Mouse (Mus musculus) embryonic facial prominence, embryonic 10.5 days (tissue): ENCODE measurements around the gene Il4ra. TPM values are rescaled to one million over a fixed set of nuclear protein-coding genes. Genes with fewer than 3 reads are reported as not detected.

ENCODE experiments used
- DNase-seq: peaks from one replicate; pipeline ENCODE4 v3.0.0-alpha.2; 2017; ENCODE audit warnings: low spot score
- H3K27ac ChIP-seq: fragments of 300-500 bp; sonication (generic); replicated peaks from 2 replicates; pipeline ENCODE4 v1.5.1; 2016; ENCODE audit warnings: mild to moderate bottlenecking
- H3K27me3 ChIP-seq: fragments of 300-500 bp; sonication (generic); replicated peaks from 2 replicates; pipeline ENCODE4 v1.6.1; 2016; ENCODE audit warnings: low read depth, mild to moderate bottlenecking; ENCODE audit not compliant: poor library complexity, severe bottlenecking
- H3K36me3 ChIP-seq: fragments of 300-500 bp; sonication (generic); replicated peaks from 2 replicates; pipeline ENCODE4 v1.6.1; 2016; ENCODE audit warnings: mild to moderate bottlenecking, moderate library complexity
- H3K4me1 ChIP-seq: fragments of 300-500 bp; sonication (generic); 2 replicates; pipeline ENCODE4 v1.6.1; 2016
- H3K4me3 ChIP-seq: fragments of 300-500 bp; sonication (generic); 2 replicates; pipeline ENCODE4 v1.5.1; 2016; ENCODE audit warnings: mild to moderate bottlenecking, moderate library complexity
- H3K9me3 ChIP-seq: fragments of 300-500 bp; sonication (generic); 2 replicates; pipeline ENCODE4 v1.6.1; 2016; ENCODE audit warnings: mild to moderate bottlenecking
- WGBS: fragments of 180-500 bp; shearing (Covaris S2); methylation state at CpG from one replicate; pipeline ENCODE4 v1.1.7; 2016; 5-methylcytosine and 5-hydroxymethylcytosine counted together
- polyA plus RNA-seq: library from polyadenylated mRNA; unstranded; fragments of >200 nt; fragmentation: Nextera tagmentation; extraction: Ambion mirVana; gene quantifications from 2 replicates; pipeline ENCODE4 v1.2.1, GENCODE M21; 2016

Il4ra gene
- polyA plus RNA-seq, 1 experiment from 2014 or later, result 3.7 TPM

- Histone ChIP-seq H3K27ac (no peak overlapping the region), H3K4me3 (no peak overlapping the region), H3K27me3 (no peaks in the 10 kb centered on the region), H3K9me3 (no peaks in the 10 kb centered on the region), H3K36me3 (no peaks in the 10 kb centered on the region), H3K4me1 (no peaks in the 10 kb centered on the region)
- DNase-seq, result no peak
- 88% methylated on average over 6 of the region's 6 CpGs for WGBS
These were observed 24.7 kb upstream of the Il4ra start for GRCm38 (mm10) chr7:125527186-125527585.

GRCm38 (mm10) chr7:125527901-125528580, 23.9 kb upstream of the Il4ra start:
- H3K4me1 ChIP-seq, result no peaks in the 10 kb centered on the region
- 91% methylated on average over 9 of the region's 9 CpGs for WGBS
- no peaks in the 10 kb centered on the region for H3K27me3 ChIP-seq
- no peaks in the 10 kb centered on the region for H3K36me3 ChIP-seq
- DNase-seq, result no peak
- H3K9me3 ChIP-seq, result no peaks in the 10 kb centered on the region
- H3K4me3 ChIP-seq, result no peak overlapping the region
- no peak overlapping the region for H3K27ac ChIP-seq

- no peaks in the 10 kb centered on the region for H3K36me3 ChIP-seq
- DNase-seq, result no peak
- no peaks in the 10 kb centered on the region for H3K27me3 ChIP-seq
- no peaks in the 10 kb centered on the region for H3K9me3 ChIP-seq
- no peak overlapping the region for H3K4me3 ChIP-seq
- no peak overlapping the region for H3K27ac ChIP-seq
- WGBS, result 90% methylated on average over 3 of the region's 3 CpGs
- peaks cover 8% of the 10 kb centered on the region for H3K4me1 ChIP-seq
These were observed 12.6 kb upstream of the Il4ra start for GRCm38 (mm10) chr7:125539351-125539750.

GRCm38 (mm10) chr7:125541026-125541425, 10.9 kb upstream of the Il4ra start:
- DNase-seq, result no peak
- 91% methylated on average over 1 of the region's 1 CpGs for WGBS
- no peak overlapping the region for H3K4me3 ChIP-seq
- no peaks in the 10 kb centered on the region for H3K27me3 ChIP-seq
- H3K4me1 ChIP-seq, result peaks cover 8% of the 10 kb centered on the region
- no peaks in the 10 kb centered on the region for H3K36me3 ChIP-seq
- H3K9me3 ChIP-seq, result no peaks in the 10 kb centered on the region
- H3K27ac ChIP-seq, result no peak overlapping the region

GRCm38 (mm10) chr7:125541821-125542220, 10.1 kb upstream of the Il4ra start:
- WGBS, result 81% methylated on average over 2 of the region's 2 CpGs
- no peaks in the 10 kb centered on the region for H3K27me3 ChIP-seq
- no peaks in the 10 kb centered on the region for H3K36me3 ChIP-seq
- H3K4me1 ChIP-seq, result peaks cover 8% of the 10 kb centered on the region
- no peak for DNase-seq
- H3K27ac ChIP-seq, result no peak overlapping the region
- no peaks in the 10 kb centered on the region for H3K9me3 ChIP-seq
- H3K4me3 ChIP-seq, result no peak overlapping the region

- H3K4me3 ChIP-seq, result no peak overlapping the region
- 65% methylated on average over 11 of the region's 11 CpGs for WGBS
These were observed 9.4 kb upstream of the Il4ra start for GRCm38 (mm10) chr7:125542335-125543050.

GRCm38 (mm10) chr7:125543497-125543896, 8.4 kb upstream of the Il4ra start:
- no peaks in the 10 kb centered on the region for H3K27me3 ChIP-seq
- peaks cover 8% of the 10 kb centered on the region for H3K4me1 ChIP-seq
- WGBS, result 81% methylated on average over 3 of the region's 3 CpGs
- no peaks in the 10 kb centered on the region for H3K9me3 ChIP-seq
- H3K4me3 ChIP-seq, result no peak overlapping the region
- no peak for DNase-seq
- no peak overlapping the region for H3K27ac ChIP-seq
- no peaks in the 10 kb centered on the region for H3K36me3 ChIP-seq

More at GRCm38 (mm10) chr7:125542335-125543050, 9.4 kb upstream of the Il4ra start:
- Histone ChIP-seq H3K36me3 (no peaks in the 10 kb centered on the region), H3K27ac (no peak overlapping the region), H3K27me3 (no peaks in the 10 kb centered on the region), H3K9me3 (no peaks in the 10 kb centered on the region), H3K4me1 (peaks cover 8% of the 10 kb centered on the region)
- no peak for DNase-seq

GRCm38 (mm10) chr7:125545331-125545730, 6.6 kb upstream of the Il4ra start:
- Histone ChIP-seq H3K9me3 (no peaks in the 10 kb centered on the region), H3K27me3 (peaks cover 7% of the 10 kb centered on the region), H3K36me3 (no peaks in the 10 kb centered on the region), H3K4me1 (peaks cover 12% of the 10 kb centered on the region), H3K4me3 (no peak overlapping the region), H3K27ac (no peak overlapping the region)
- no peak for DNase-seq
- WGBS, result 89% methylated on average over 7 of the region's 7 CpGs

GRCm38 (mm10) chr7:125546727-125547126, 5.2 kb upstream of the Il4ra start:
- H3K4me3 ChIP-seq, result no peak overlapping the region
- DNase-seq, result no peak
- no peak overlapping the region for H3K27ac ChIP-seq
- H3K4me1 ChIP-seq, result peaks cover 19% of the 10 kb centered on the region
- WGBS, result 87% methylated on average over 6 of the region's 6 CpGs
- H3K9me3 ChIP-seq, result no peaks in the 10 kb centered on the region
- peaks cover 21% of the 10 kb centered on the region for H3K27me3 ChIP-seq
- no peaks in the 10 kb centered on the region for H3K36me3 ChIP-seq

- no peaks in the 10 kb centered on the region for H3K36me3 ChIP-seq
- H3K27me3 ChIP-seq, result peaks cover 46% of the 10 kb centered on the region
- no peak overlapping the region for H3K4me3 ChIP-seq
- H3K27ac ChIP-seq, result no peak overlapping the region
- peaks cover 23% of the 10 kb centered on the region for H3K4me1 ChIP-seq
- DNase-seq, result no peak
- H3K9me3 ChIP-seq, result no peaks in the 10 kb centered on the region
- 88% methylated on average over 8 of the region's 8 CpGs for WGBS
These were observed 2.0 kb upstream of the Il4ra start for GRCm38 (mm10) chr7:125549916-125550315.

GRCm38 (mm10) chr7:125550881-125551381, 989 bp upstream of the Il4ra start:
- Histone ChIP-seq H3K27me3 (peaks cover 53% of the 10 kb centered on the region), H3K9me3 (no peaks in the 10 kb centered on the region), H3K4me3 (no peak overlapping the region), H3K36me3 (no peaks in the 10 kb centered on the region), H3K27ac (no peak overlapping the region), H3K4me1 (peaks cover 23% of the 10 kb centered on the region)
- no peak for DNase-seq
- WGBS, result 82% methylated on average over 6 of the region's 6 CpGs

GRCm38 (mm10) chr7:125552851-125553555, 1.1 kb downstream of the Il4ra start:
- Histone ChIP-seq H3K27ac (no peak overlapping the region), H3K4me3 (peak overlapping the region; percentile 75), H3K4me1 (peaks cover 23% of the 10 kb centered on the region), H3K9me3 (no peaks in the 10 kb centered on the region), H3K36me3 (no peaks in the 10 kb centered on the region), H3K27me3 (peaks cover 53% of the 10 kb centered on the region)
- DNase-seq, result no peak
- WGBS, result 78% methylated on average over 11 of the region's 11 CpGs
